Mouse (Mus musculus): ENCODE data around the gene Stk19. TPM values are rescaled to one million over a fixed set of nuclear protein-coding genes. Genes with fewer than 3 reads are reported as not detected.

The Stk19 gene
- polyA plus RNA-seq, 1 experiment from 2014 or later: 43.1 TPM

DNA sequence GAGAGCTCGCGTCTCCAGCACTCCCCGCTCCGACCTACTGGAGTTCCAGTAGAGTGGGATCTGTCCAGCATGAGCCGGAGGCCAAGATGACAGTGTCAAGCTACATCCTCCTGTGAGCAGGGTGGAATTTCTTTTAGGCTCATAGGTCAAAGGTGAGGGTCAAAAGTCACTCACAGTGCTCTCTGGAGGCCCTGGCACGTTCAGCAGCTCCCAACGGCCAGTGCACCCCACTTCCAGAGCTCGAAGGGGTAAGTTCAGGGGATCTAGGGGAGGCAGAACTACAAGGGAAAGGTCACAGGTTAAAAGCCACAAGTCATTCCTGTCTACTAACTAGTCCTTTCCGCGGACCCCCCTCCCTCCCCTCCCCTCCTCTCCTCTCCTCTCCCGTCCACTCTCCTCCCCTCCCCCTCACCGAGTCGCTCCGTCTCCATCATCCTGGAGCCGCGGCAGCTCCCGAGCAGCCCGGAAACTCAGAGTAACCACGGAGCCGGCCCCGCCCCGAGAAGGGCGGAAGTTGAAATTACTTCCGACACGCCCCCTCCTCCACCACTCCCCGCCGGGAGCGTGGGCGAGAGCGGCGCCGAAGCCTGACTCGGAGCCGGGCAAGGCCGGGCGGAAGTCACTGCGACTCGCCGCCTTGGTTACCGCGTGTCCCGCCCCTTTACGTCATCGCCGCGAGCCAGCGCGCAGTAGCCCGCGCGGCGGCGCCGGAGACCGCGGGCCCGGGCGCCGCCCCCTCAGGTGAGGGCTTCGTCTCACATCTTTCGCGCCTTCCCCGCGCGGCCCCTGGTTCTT is 13.2 kb upstream of the Stk19 start, which contains the start of the genes Skiv2l and Nelfe:
Gene Skiv2l (minus strand): TSS at position 489 of the 795 bp plus-strand sequence.
Gene Nelfe (plus strand): TSS at position 670 of the 795 bp plus-strand sequence.
- Histone ChIP-seq H3K9me3 (ENCODE audit: control insufficient read depth, low read length) (no peaks in the 10 kb centered on the region), H3K27ac (ENCODE audit: low read depth, low read length) (peak within 1 kb of the TSS; percentile 62), H3K4me1 (ENCODE audit: control insufficient read depth, insufficient read depth, low read depth, low read length) (peaks cover 19% of the 10 kb centered on the region), H3K9ac (ENCODE audit: low read depth, low read length) (peak within 1 kb of the TSS; percentile 90), H3K4me3 (ENCODE audit: low read length) (peak within 1 kb of the TSS; percentile 85), H3K36me3 (ENCODE audit: control insufficient read depth, insufficient read depth, low read length) (peaks cover 45% of the 10 kb centered on the region), H3K27me3 (replicated peaks; ENCODE audit: control insufficient read depth, insufficient read depth, low read length) (no peaks in the 10 kb centered on the region), H3K4me2 (ENCODE audit: low read length) (peak within 1 kb of the TSS; percentile 94)
- under 1% methylated on average over 52 of the region's 65 CpGs for WGBS
- ATAC-seq: peak; percentile 98

DNA sequence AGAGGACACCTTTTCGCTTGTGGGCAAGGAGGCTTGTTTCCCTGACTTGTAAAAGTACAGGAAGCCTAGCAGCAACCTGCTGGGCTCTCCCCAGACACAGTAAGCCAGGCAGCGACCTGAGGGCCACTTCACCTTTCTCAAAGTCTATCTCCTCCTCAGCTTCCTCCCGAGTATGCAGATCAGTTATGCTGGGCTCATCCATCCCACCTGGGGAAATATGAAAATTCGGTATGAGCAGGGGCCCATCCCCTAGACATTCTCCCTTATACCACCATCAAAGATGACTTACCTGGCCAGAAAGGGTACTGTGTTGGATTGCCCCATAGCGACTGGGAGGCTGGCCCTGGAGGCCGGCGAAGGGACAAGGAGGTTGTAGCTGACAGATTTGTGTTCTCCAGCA is 10.9 kb upstream of the Stk19 start:
- WGBS: 94% methylated on average over 7 of the region's 7 CpGs
- H3K9me3 ChIP-seq (ENCODE audit: control insufficient read depth, low read length): no peaks in the 10 kb centered on the region
- no peak overlapping the region for H3K4me2 ChIP-seq (ENCODE audit: low read length)
- no peak for ATAC-seq
- H3K4me3 ChIP-seq (ENCODE audit: low read length): no peak overlapping the region
- H3K36me3 ChIP-seq (ENCODE audit: control insufficient read depth, insufficient read depth, low read length): peaks cover 38% of the 10 kb centered on the region
- no peaks in the 10 kb centered on the region for H3K27me3 ChIP-seq (replicated peaks; ENCODE audit: control insufficient read depth, insufficient read depth, low read length)
- H3K27ac ChIP-seq (ENCODE audit: low read depth, low read length): no peak overlapping the region
- peaks cover 19% of the 10 kb centered on the region for H3K4me1 ChIP-seq (ENCODE audit: control insufficient read depth, insufficient read depth, low read depth, low read length)
- H3K9ac ChIP-seq (ENCODE audit: low read depth, low read length): no peak overlapping the region

DNA sequence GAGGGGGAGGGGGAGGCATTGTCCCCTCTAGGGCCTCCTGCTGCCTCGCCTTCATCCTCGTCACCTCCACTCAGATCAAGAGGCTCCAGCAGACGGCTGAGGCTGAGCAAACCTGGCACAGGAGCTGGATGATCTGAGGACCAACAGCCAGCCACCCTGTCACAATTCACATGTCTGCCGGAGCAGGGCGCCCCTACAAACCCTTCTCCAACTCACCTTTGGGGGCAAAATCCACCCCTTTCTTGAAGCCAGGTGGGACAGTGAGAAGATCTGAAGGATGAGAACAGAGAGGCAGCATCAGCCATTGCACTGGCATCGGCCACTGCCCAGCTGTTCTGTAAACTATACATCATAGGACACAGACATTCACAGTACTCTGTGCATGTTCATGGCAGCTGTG is 10.4 kb upstream of the Stk19 start:
- WGBS: 87% methylated on average over 6 of the region's 6 CpGs
- no peak overlapping the region for H3K4me3 ChIP-seq (ENCODE audit: low read length)
- no peak overlapping the region for H3K27ac ChIP-seq (ENCODE audit: low read depth, low read length)
- H3K9ac ChIP-seq (ENCODE audit: low read depth, low read length): no peak overlapping the region
- H3K4me1 ChIP-seq (ENCODE audit: control insufficient read depth, insufficient read depth, low read depth, low read length): peaks cover 19% of the 10 kb centered on the region
- no peak for ATAC-seq
- peaks cover 38% of the 10 kb centered on the region for H3K36me3 ChIP-seq (ENCODE audit: control insufficient read depth, insufficient read depth, low read length)
- no peaks in the 10 kb centered on the region for H3K9me3 ChIP-seq (ENCODE audit: control insufficient read depth, low read length)
- H3K4me2 ChIP-seq (ENCODE audit: low read length): no peak overlapping the region
- H3K27me3 ChIP-seq (replicated peaks; ENCODE audit: control insufficient read depth, insufficient read depth, low read length): no peaks in the 10 kb centered on the region

GRCm38 (mm10) chr17:34844884-34845283 is 8.1 kb upstream of the Stk19 start:
- Histone ChIP-seq H3K9me3 (ENCODE audit: control insufficient read depth, low read length) (no peaks in the 10 kb centered on the region), H3K4me1 (ENCODE audit: control insufficient read depth, insufficient read depth, low read depth, low read length) (peaks cover 6% of the 10 kb centered on the region), H3K9ac (ENCODE audit: low read depth, low read length) (no peak overlapping the region), H3K36me3 (ENCODE audit: control insufficient read depth, insufficient read depth, low read length) (peaks cover 54% of the 10 kb centered on the region), H3K4me3 (ENCODE audit: low read length) (no peak overlapping the region), H3K27ac (ENCODE audit: low read depth, low read length) (no peak overlapping the region), H3K27me3 (replicated peaks; ENCODE audit: control insufficient read depth, insufficient read depth, low read length) (no peaks in the 10 kb centered on the region), H3K4me2 (ENCODE audit: low read length) (no peak overlapping the region)
- ATAC-seq: no peak
- WGBS: 93% methylated on average over 13 of the region's 13 CpGs

DNA sequence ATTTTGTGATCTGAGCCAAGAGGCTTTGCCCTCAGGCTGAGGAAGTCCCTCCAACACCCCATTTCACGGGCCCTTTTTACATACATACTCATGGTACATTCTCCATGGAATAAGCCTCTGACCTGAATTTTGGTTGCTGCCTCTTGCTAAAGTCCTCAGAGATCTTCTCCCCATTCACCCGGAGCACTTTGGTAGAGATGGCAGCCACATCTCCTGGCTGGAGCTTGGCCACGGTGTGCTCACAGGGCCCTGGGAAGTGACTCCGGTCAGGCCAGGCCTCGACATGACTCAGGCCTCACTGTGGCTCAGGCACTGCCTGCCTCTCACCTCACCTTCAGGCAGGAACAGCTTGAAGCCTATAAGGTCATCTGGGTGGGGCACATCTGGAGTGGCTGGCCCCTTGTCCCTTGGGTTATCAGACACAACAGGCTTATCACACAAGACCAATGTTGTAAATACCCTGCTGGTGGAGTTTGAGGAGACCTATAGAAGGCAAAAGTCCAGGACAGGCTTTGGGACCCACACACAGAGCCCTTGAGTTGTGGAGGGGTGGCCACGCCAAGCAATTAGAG is 4.1 kb upstream of the Stk19 start:
- H3K4me2 ChIP-seq (ENCODE audit: low read length): no peak overlapping the region
- H3K4me1 ChIP-seq (ENCODE audit: control insufficient read depth, insufficient read depth, low read depth, low read length): peaks cover 13% of the 10 kb centered on the region
- no peak overlapping the region for H3K4me3 ChIP-seq (ENCODE audit: low read length)
- no peaks in the 10 kb centered on the region for H3K27me3 ChIP-seq (replicated peaks; ENCODE audit: control insufficient read depth, insufficient read depth, low read length)
- no peak for ATAC-seq
- H3K9me3 ChIP-seq (ENCODE audit: control insufficient read depth, low read length): no peaks in the 10 kb centered on the region
- peaks cover 44% of the 10 kb centered on the region for H3K36me3 ChIP-seq (ENCODE audit: control insufficient read depth, insufficient read depth, low read length)
- no peak overlapping the region for H3K27ac ChIP-seq (ENCODE audit: low read depth, low read length)
- 93% methylated on average over 6 of the region's 6 CpGs for WGBS
- no peak overlapping the region for H3K9ac ChIP-seq (ENCODE audit: low read depth, low read length)

- no peak overlapping the region for H3K27ac ChIP-seq (ENCODE audit: low read depth, low read length)
- no peak for ATAC-seq
- H3K27me3 ChIP-seq (replicated peaks; ENCODE audit: control insufficient read depth, insufficient read depth, low read length): no peaks in the 10 kb centered on the region
- H3K36me3 ChIP-seq (ENCODE audit: control insufficient read depth, insufficient read depth, low read length): peaks cover 39% of the 10 kb centered on the region
- H3K4me2 ChIP-seq (ENCODE audit: low read length): no peak overlapping the region
- H3K9me3 ChIP-seq (ENCODE audit: control insufficient read depth, low read length): no peaks in the 10 kb centered on the region
- peaks cover 17% of the 10 kb centered on the region for H3K4me1 ChIP-seq (ENCODE audit: control insufficient read depth, insufficient read depth, low read depth, low read length)
- 89% methylated on average over 7 of the region's 7 CpGs for WGBS
- no peak overlapping the region for H3K9ac ChIP-seq (ENCODE audit: low read depth, low read length)
- no peak overlapping the region for H3K4me3 ChIP-seq (ENCODE audit: low read length)
Observed at GRCm38 (mm10) chr17:34838785-34839184, 2.0 kb upstream of the Stk19 start.

DNA sequence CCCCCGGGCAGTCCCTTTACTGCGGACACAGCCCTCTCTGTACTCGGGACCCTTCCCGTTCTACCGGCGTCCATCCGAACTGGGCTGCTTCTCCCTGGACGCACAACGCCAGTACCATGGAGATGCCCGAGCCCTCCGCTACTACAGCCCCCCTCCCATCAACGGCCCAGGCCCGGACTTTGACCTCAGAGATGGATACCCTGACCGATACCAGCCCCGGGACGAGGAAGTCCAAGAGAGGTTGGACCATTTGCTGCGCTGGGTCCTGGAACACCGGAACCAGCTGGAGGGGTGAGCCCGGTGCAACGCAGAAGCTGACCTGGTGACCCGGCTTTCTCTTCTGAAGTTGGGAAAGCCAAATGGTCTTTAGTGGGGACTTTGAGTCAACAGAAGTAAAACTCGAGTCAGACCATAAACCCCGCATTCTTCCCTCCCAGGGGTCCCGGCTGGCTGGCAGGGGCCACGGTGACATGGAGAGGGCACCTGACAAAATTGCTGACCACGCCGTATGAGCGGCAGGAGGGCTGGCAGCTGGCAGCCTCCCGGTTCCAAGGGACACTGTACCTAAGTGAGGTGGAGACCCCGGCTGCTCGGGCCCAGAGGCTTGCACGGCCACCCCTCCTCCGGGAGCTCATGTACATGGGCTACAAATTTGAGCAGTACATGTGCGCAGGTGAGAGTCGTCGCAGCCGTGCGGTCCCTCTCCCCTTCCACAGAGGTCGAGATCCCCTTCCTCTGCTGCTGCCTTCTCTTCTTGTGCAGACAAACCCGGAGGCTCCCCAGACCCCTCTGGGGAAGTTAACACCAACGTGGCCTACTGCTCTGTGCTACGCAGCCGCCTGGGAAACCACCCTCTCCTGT is 949 bp upstream of the Stk19 start:
- Histone ChIP-seq H3K27ac (ENCODE audit: low read depth, low read length) (peak overlapping the region; percentile 72), H3K27me3 (replicated peaks; ENCODE audit: control insufficient read depth, insufficient read depth, low read length) (no peaks in the 10 kb centered on the region), H3K36me3 (ENCODE audit: control insufficient read depth, insufficient read depth, low read length) (peaks cover 35% of the 10 kb centered on the region), H3K4me1 (ENCODE audit: control insufficient read depth, insufficient read depth, low read depth, low read length) (peaks cover 17% of the 10 kb centered on the region), H3K4me3 (ENCODE audit: low read length) (peak overlapping the region; percentile 79), H3K4me2 (ENCODE audit: low read length) (peak overlapping the region; percentile 98), H3K9ac (ENCODE audit: low read depth, low read length) (peak overlapping the region; percentile 78), H3K9me3 (ENCODE audit: control insufficient read depth, low read length) (no peaks in the 10 kb centered on the region)
- peak; percentile 7; the same call in 1 of the 2 replicates for ATAC-seq
- WGBS: 39% methylated on average over 43 of the region's 43 CpGs

- H3K36me3 ChIP-seq (ENCODE audit: control insufficient read depth, insufficient read depth, low read length): peaks cover 27% of the 10 kb centered on the region
- H3K4me3 ChIP-seq (ENCODE audit: low read length): peak overlapping the region; percentile 79
- peak overlapping the region; percentile 84 for H3K27ac ChIP-seq (ENCODE audit: low read depth, low read length)
- WGBS: 2% methylated on average over 42 of the region's 48 CpGs
- H3K9ac ChIP-seq (ENCODE audit: low read depth, low read length): peak overlapping the region; percentile 76
- peak; percentile 86 for ATAC-seq
- H3K4me2 ChIP-seq (ENCODE audit: low read length): peak overlapping the region; percentile 99
- no peaks in the 10 kb centered on the region for H3K27me3 ChIP-seq (replicated peaks; ENCODE audit: control insufficient read depth, insufficient read depth, low read length)
- H3K9me3 ChIP-seq (ENCODE audit: control insufficient read depth, low read length): no peaks in the 10 kb centered on the region
- peaks cover 17% of the 10 kb centered on the region for H3K4me1 ChIP-seq (ENCODE audit: control insufficient read depth, insufficient read depth, low read depth, low read length)
Observed at GRCm38 (mm10) chr17:34836155-34836855, 440 bp downstream of the Stk19 start.

Measured in hindbrain, embryonic 16.5 days (tissue).